Mouse (Mus musculus) erythroblast, embryonic 14.5 days (primary cell): Measurements from ENCODE around the gene Ovol2.

ENCODE experiments used
- GATA1 ChIP-seq: IDR thresholded peaks from 2 replicates; pipeline ENCODE4 v1.6.1; 2012; ENCODE audit warnings: low read length, inconsistent platforms, mixed read lengths
- TAL1 ChIP-seq: IDR thresholded peaks from 3 replicates; pipeline ENCODE4 v1.6.1; 2012; ENCODE audit warnings: low read length, inconsistent platforms, mixed read lengths

GRCm38 (mm10) chr2:144281417-144281816, 50.5 kb downstream of the Ovol2 start:
- TF ChIP-seq TAL1 (no peak), GATA1 (no peak)
